Mouse (Mus musculus) liver, postnatal 0 days (tissue): ENCODE measurements around the gene B3gnt9. TPM values are rescaled to one million over a fixed set of nuclear protein-coding genes. Genes with fewer than 3 reads are reported as not detected.

Experiments
- ATAC-seq: fragments of 200-750 bp; cut with Nextera tagmentation; 2 replicates; pipeline ENCODE4 v1.8.0; 2017; ENCODE audit warnings: mild to moderate bottlenecking, moderate library complexity
- DNase-seq: peaks from one replicate; pipeline ENCODE4 v3.0.0-alpha.2; 2016
- H3K27ac ChIP-seq: fragments of 300-500 bp; sonication (generic); 2 replicates; pipeline ENCODE4 v1.5.1; 2014; ENCODE audit warnings: antibody characterized with exemption, moderate library complexity, mild to moderate bottlenecking, low read depth
- H3K27me3 ChIP-seq: fragments of 300-500 bp; sonication (generic); 2 replicates; pipeline ENCODE4 v1.6.1; 2014; ENCODE audit warnings: low read length, control low read depth, mixed read lengths; ENCODE audit not compliant: insufficient read depth
- H3K36me3 ChIP-seq: fragments of 300-500 bp; sonication (generic); replicated peaks from 2 replicates; pipeline ENCODE4 v1.6.1; 2014; ENCODE audit warnings: mild to moderate bottlenecking, control low read depth, low read length, moderate library complexity, mixed read lengths; ENCODE audit not compliant: insufficient read depth
- H3K4me1 ChIP-seq: fragments of 300-500 bp; sonication (generic); 2 replicates; pipeline ENCODE4 v1.6.1; 2014; ENCODE audit warnings: antibody characterized with exemption, mild to moderate bottlenecking, control low read depth; ENCODE audit not compliant: insufficient read depth
- H3K4me2 ChIP-seq: fragments of 300-500 bp; sonication (generic); 2 replicates; pipeline ENCODE4 v1.6.1; 2014; ENCODE audit warnings: low read depth, mild to moderate bottlenecking, low read length, moderate library complexity, mixed read lengths
- H3K4me3 ChIP-seq: fragments of 300-500 bp; sonication (generic); 2 replicates; pipeline ENCODE4 v1.5.1; 2014; ENCODE audit warnings: low read depth, low read length
- H3K9ac ChIP-seq: fragments of 300-500 bp; sonication (generic); replicated peaks from 2 replicates; pipeline ENCODE4 v1.6.1; 2014; ENCODE audit warnings: mild to moderate bottlenecking, moderate library complexity
- H3K9me3 ChIP-seq: fragments of 300-500 bp; sonication (generic); 2 replicates; pipeline ENCODE4 v1.6.1; 2016; ENCODE audit warnings: mild to moderate bottlenecking, control low read depth, low read length, mixed read lengths
- CTCF ChIP-seq: sonication (generic); IDR thresholded peaks from 2 replicates; pipeline ENCODE4 v1.5.1; 2016; ENCODE audit warnings: antibody characterized with exemption, low read depth
- EP300 ChIP-seq: IDR thresholded peaks from 2 replicates; pipeline ENCODE4 v1.6.1; 2016; ENCODE audit warnings: antibody characterized with exemption, low read depth, mild to moderate bottlenecking
- WGBS: fragments of 180-500 bp; shearing (Covaris S2); extraction: QIAGEN DNeasy Blood & Tissue Kit; methylation state at CpG from one replicate; pipeline ENCODE4 v1.1.7; 2014; ENCODE audit not compliant: insufficient replicate concordance; 5-methylcytosine and 5-hydroxymethylcytosine counted together
- polyA plus RNA-seq: library from polyadenylated mRNA; unstranded; fragments of >200 nt; fragmentation: Nextera tagmentation; extraction: Ambion mirVana; gene quantifications from 2 replicates; pipeline ENCODE4 v1.2.1, GENCODE M21; 2015

B3gnt9 gene
- polyA plus RNA-seq, 1 experiment from 2014 or later, result 2.0 TPM

GRCm38 (mm10) chr8:105268342-105269074 lies 13.6 kb upstream of the B3gnt9 start:
- H3K9me3 ChIP-seq, result no peaks in the 10 kb centered on the region
- H3K27ac ChIP-seq, result no peak overlapping the region
- DNase-seq, result no peak
- H3K4me2 ChIP-seq, result peak overlapping the region; percentile 76
- TF ChIP-seq CTCF (no peak), EP300 (no peak)
- 7% methylated on average over 65 of the region's 65 CpGs for WGBS
- H3K36me3 ChIP-seq, result no peaks in the 10 kb centered on the region
- H3K4me1 ChIP-seq, result peaks cover 33% of the 10 kb centered on the region
- H3K9ac ChIP-seq, result peak overlapping the region; percentile 30; the same call in 1 of the 2 replicates
- H3K27me3 ChIP-seq, result peaks cover 67% of the 10 kb centered on the region
- no peak for ATAC-seq
- peak overlapping the region; percentile 42 for H3K4me3 ChIP-seq

- Histone ChIP-seq H3K9ac (no peak overlapping the region), H3K4me3 (no peak overlapping the region), H3K27ac (no peak overlapping the region), H3K27me3 (peaks cover 51% of the 10 kb centered on the region), H3K9me3 (no peaks in the 10 kb centered on the region), H3K4me2 (no peak overlapping the region), H3K36me3 (no peaks in the 10 kb centered on the region), H3K4me1 (peaks cover 38% of the 10 kb centered on the region)
- TF ChIP-seq EP300, result no peak
- peak; percentile 49 for DNase-seq
- WGBS, result 43% methylated on average over 13 of the region's 13 CpGs
- no peak for ATAC-seq
These were observed 11.8 kb upstream of the B3gnt9 start for GRCm38 (mm10) chr8:105266775-105267174.

- peaks cover 34% of the 10 kb centered on the region for H3K27me3 ChIP-seq
- no peak for TF ChIP-seq EP300
- no peak for TF ChIP-seq CTCF
- no peak for DNase-seq
- ATAC-seq, result no peak
- H3K36me3 ChIP-seq, result no peaks in the 10 kb centered on the region
- 0 out of 2 replicates have a peak overlapping the region, but pooled peaks have one; percentile 22 for H3K27ac ChIP-seq
- peak overlapping the region; percentile 83 for H3K4me3 ChIP-seq
- peaks cover 44% of the 10 kb centered on the region for H3K4me1 ChIP-seq
- H3K4me2 ChIP-seq, result peak overlapping the region; percentile 100
- 9% methylated on average over 10 of the region's 10 CpGs for WGBS
- H3K9me3 ChIP-seq, result no peaks in the 10 kb centered on the region
- peak overlapping the region; percentile 78 for H3K9ac ChIP-seq
These were observed 10.2 kb upstream of the B3gnt9 start for GRCm38 (mm10) chr8:105265128-105265527.

- H3K27me3 ChIP-seq, result peaks cover 31% of the 10 kb centered on the region
- WGBS, result 2% methylated on average over 54 of the region's 54 CpGs
- H3K27ac ChIP-seq, result peak within 1 kb of the TSS; percentile 23
- peak; percentile 85 for DNase-seq
- H3K4me3 ChIP-seq, result peak within 1 kb of the TSS; percentile 83
- no peak for TF ChIP-seq EP300
- TF ChIP-seq CTCF, result no peak
- peak; percentile 71 for ATAC-seq
- no peaks in the 10 kb centered on the region for H3K9me3 ChIP-seq
- peak within 1 kb of the TSS; percentile 78 for H3K9ac ChIP-seq
- peaks cover 46% of the 10 kb centered on the region for H3K4me1 ChIP-seq
- H3K36me3 ChIP-seq, result no peaks in the 10 kb centered on the region
- peak within 1 kb of the TSS; percentile 100 for H3K4me2 ChIP-seq
These were observed 9.3 kb upstream of the B3gnt9 start, which contains the start of the genes Tradd and Fbxl8 for GRCm38 (mm10) chr8:105264024-105264982. Tradd (minus strand) TSS chr8:105264609. Fbxl8 (plus strand) TSS chr8:105264648.

DNA sequence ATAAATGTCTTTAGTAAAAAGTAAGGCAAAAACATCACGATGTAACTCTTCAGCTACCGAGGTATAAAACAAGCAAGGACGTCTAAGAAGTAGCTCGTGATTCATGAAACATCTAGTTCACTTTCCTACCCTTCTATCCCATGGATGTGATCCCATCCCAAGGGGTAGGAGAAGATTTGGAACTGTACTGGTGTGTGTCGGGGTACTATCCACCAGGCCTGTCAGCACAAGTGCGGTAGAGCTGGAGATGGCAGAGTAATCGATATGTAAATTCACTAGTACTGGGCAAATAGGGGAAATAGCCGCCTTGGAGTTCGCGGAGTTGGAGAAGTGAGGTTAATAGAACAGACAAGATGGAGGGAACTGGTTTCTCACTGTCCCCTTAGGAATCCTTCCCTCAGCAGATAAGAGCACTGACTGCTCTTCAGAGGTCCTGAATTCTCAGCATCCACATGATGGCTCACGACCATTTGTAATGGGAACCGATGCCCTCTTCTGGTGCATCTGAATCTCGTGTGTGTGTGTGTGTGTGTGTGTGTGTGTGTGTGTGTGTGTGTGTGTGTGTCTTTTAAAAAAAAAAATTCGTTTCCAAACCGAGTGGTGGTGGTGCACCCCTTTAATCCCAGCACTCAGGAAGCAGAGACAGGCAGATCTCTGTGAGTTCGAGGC lies 8.4 kb upstream of the B3gnt9 start:
- no peak for DNase-seq
- WGBS, result 44% methylated on average over 16 of the region's 16 CpGs
- H3K4me1 ChIP-seq, result peaks cover 44% of the 10 kb centered on the region
- TF ChIP-seq EP300 (no peak), CTCF (no peak; the same call in 1 of the 2 replicates)
- peaks cover 31% of the 10 kb centered on the region for H3K27me3 ChIP-seq
- H3K9ac ChIP-seq, result peak overlapping the region; percentile 78
- no peak overlapping the region for H3K27ac ChIP-seq
- peak overlapping the region; percentile 83 for H3K4me3 ChIP-seq
- H3K36me3 ChIP-seq, result no peaks in the 10 kb centered on the region
- ATAC-seq, result no peak
- no peaks in the 10 kb centered on the region for H3K9me3 ChIP-seq
- peak overlapping the region; percentile 100 for H3K4me2 ChIP-seq
